Mouse (Mus musculus) spleen, adult 2 months (tissue): ENCODE measurements around the gene Neu1.

Source experiments
- CTCF ChIP-seq: fragments of 200-500 bp; IDR thresholded peaks from 2 replicates; pipeline ENCODE4 v1.5.1; 2011; ENCODE audit warnings: mild to moderate bottlenecking, inconsistent platforms; ENCODE audit not compliant: insufficient read depth, insufficient read length, insufficient replicate concordance; ENCODE audit errors: extremely low read depth
- POLR2A ChIP-seq: fragments of 200-500 bp; IDR thresholded peaks from 2 replicates; pipeline ENCODE4 v1.6.1; 2011; ENCODE audit warnings: low read depth, low read length, inconsistent platforms

DNA sequence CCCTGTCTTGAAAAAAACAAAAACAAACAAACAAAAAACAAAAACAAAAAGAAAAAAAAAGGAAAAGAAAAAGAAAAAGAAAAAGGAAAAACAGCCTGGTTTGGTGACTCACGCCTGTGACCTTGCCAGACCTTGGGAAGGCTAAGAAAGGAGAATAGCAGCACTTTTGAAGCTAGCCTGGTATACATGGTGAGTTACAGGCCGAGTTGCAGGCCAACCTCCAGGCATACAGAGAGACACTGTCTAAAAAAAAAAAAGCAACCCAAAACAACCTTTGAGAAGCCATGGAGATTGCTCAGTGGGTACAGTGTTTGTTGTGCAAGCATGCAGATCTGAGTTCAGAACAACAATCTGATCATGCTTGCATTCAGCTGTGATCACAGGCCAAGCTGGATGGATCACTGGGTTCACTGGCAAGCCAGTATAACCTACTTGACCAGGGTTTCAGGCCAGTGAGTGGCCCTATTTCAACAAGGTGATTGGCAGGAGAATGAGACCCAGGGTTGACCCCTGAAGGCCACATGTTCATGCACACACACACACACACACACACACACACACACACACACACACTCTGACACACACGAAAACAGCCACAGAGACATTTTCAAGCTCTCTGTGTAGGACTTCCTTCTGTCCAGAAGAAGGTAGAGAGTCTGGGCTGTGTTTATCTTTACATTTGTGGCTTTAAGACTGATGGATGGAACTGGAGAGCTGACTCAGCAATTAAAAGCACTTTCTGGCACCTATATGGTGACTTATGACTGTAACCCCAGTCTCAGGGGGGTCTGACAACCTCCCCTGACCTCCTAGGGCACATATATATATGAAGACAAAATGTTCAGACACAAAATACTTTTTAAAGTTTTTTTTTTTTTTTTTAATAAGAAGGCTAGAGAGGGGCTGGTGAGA lies 44.8 kb downstream of the Neu1 start:
- no peak for TF ChIP-seq POLR2A
- TF ChIP-seq CTCF = no peak
